Mouse (Mus musculus) stomach, embryonic 16.5 days (tissue): Measurements from ENCODE around the gene Ptpn9. TPM values are rescaled to one million over a fixed set of nuclear protein-coding genes. Genes with fewer than 3 reads are reported as not detected.
A peak's percentile ranks its signal among the peaks of the same experiment; 100 is the strongest.
"Not testable (repeated sequence)": the region's sequence is repeated elsewhere in the genome, so short reads cannot be mapped to it uniquely, and the experiment has no call there.

Source experiments
- ATAC-seq: fragments of 200-750 bp; cut with Nextera tagmentation; 2 replicates; pipeline ENCODE4 v1.8.0; 2017; ENCODE audit warnings: moderate number of reproducible peaks, moderate TSS enrichment; ENCODE audit not compliant: insufficient read depth, low FRiP score
- H3K27ac ChIP-seq: fragments of 300-500 bp; sonication (generic); 2 replicates; pipeline ENCODE4 v1.5.1; 2014; ENCODE audit warnings: low read length
- H3K27me3 ChIP-seq: fragments of 300-500 bp; sonication (generic); 2 replicates; pipeline ENCODE4 v1.6.1; 2014; ENCODE audit warnings: low read length, control low read depth, mixed read lengths; ENCODE audit not compliant: control insufficient read depth, insufficient read depth
- H3K36me3 ChIP-seq: fragments of 300-500 bp; sonication (generic); 2 replicates; pipeline ENCODE4 v1.6.1; 2014; ENCODE audit warnings: low read length; ENCODE audit not compliant: control insufficient read depth, insufficient read depth
- H3K4me1 ChIP-seq: fragments of 300-500 bp; sonication (generic); 2 replicates; pipeline ENCODE4 v1.6.1; 2014; ENCODE audit warnings: low read length, control low read depth, mixed read lengths; ENCODE audit not compliant: control insufficient read depth, insufficient read depth
- H3K4me2 ChIP-seq: fragments of 300-500 bp; sonication (generic); 2 replicates; pipeline ENCODE4 v1.6.1; 2014; ENCODE audit warnings: low read depth, low read length, mixed read lengths
- H3K4me3 ChIP-seq: fragments of 300-500 bp; sonication (generic); replicated peaks from 2 replicates; pipeline ENCODE4 v1.5.1; 2014; ENCODE audit warnings: mild to moderate bottlenecking, low read length
- H3K9ac ChIP-seq: fragments of 300-500 bp; sonication (generic); 2 replicates; pipeline ENCODE4 v1.6.1; 2014; ENCODE audit warnings: low read length
- H3K9me3 ChIP-seq: fragments of 300-500 bp; sonication (generic); replicated peaks from 2 replicates; pipeline ENCODE4 v1.6.1; 2016; ENCODE audit warnings: low read length, control low read depth; ENCODE audit not compliant: control insufficient read depth
- WGBS: fragments of 180-500 bp; shearing (Covaris S2); extraction: QIAGEN DNeasy Blood & Tissue Kit; methylation state at CpG from one replicate; pipeline ENCODE4 v1.1.7; 2014; 5-methylcytosine and 5-hydroxymethylcytosine counted together
- polyA plus RNA-seq: library from polyadenylated mRNA; unstranded; fragments of >200 nt; fragmentation: Nextera tagmentation; extraction: Ambion mirVana; gene quantifications from 2 replicates; pipeline ENCODE4 v1.2.1, GENCODE M21; 2015

The Ptpn9 gene
- polyA plus RNA-seq, 1 experiment from 2014 or later = 15.1 TPM

DNA sequence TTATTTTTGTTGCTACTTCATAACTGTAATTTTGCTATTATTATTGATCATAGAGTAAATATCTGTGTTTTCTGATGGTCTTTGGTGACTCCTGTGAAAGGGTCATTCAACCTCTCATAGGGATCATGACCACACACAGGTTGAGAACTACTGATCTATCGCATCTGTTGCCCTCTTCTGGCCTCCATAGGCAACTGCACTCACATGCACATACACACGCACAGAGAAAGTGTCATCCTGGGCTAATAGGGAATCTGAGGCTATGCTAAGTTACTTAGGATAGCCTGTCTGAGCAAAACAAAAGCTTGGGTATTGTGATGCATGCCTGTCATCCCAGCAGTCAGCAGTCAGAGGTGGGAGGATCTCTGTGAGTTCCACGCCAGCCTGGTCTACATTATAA lies 33.1 kb upstream of the Ptpn9 start:
- Histone ChIP-seq H3K9ac (no peak overlapping the region), H3K27me3 (no peaks in the 10 kb centered on the region), H3K27ac (no peak overlapping the region), H3K4me1 (no peaks in the 10 kb centered on the region), H3K4me3 (no peak overlapping the region), H3K4me2 (no peak overlapping the region), H3K9me3 (no peaks in the 10 kb centered on the region), H3K36me3 (0 out of 2 replicates have a peak, but pooled peaks cover 6% of the 10 kb centered on the region)
- no peak for ATAC-seq
- 97% methylated on average over 3 of the region's 3 CpGs for WGBS

DNA sequence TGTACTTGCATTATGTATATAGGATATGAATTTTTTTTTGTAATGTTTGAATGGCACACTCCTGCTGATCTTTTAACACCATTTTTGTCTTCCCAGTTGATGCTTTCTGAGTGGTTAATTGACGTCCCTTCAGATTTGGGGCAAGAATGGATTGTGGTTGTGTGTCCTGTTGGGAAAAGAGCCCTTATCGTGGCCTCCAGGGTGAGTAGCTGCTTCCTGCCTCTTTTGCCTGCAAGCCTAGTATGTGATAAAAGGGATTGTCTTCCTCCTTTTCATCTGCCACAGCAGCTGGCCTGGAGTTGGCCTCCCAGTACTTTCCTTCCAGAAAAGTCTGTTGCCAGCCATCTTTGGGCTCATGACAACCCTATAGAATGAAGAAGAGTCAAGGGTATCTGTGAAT lies 24.6 kb upstream of the Ptpn9 start:
- Histone ChIP-seq H3K36me3 (no peaks in the 10 kb centered on the region), H3K4me3 (no peak overlapping the region), H3K9me3 (no peaks in the 10 kb centered on the region), H3K9ac (no peak overlapping the region), H3K4me2 (no peak overlapping the region), H3K27me3 (no peaks in the 10 kb centered on the region), H3K4me1 (no peaks in the 10 kb centered on the region), H3K27ac (no peak overlapping the region)
- 69% methylated on average over 2 of the region's 2 CpGs for WGBS
- no peak for ATAC-seq

DNA sequence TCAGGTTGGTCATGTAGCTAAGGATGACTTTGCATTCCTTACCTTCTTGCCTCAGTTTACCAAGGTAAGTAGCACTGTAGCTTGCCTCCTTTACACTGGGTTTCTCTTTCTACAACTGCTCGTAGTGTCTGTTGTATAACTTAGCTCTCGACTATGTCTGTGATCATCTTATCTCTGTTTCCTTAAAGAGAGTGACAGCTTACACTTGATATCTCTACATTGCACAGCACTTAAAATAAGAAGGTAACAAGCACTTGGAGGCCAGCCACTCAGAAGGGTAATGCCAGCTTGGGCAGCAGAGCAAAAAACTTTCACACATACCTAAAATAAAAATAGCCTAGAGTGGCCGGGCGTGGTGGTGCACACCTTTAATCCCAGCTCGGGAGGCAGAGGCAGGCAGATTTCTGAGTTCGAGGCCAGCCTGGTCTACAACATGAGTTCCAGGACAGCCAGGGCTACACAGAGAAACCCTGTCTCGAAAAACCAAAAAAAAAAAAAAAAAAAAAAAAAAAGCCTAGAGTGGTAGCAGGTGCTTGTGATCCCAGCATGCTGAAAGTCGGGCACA lies 20.7 kb upstream of the Ptpn9 start:
- H3K4me3 ChIP-seq = no peak overlapping the region
- WGBS = 85% methylated on average over 8 of the region's 8 CpGs
- H3K4me2 ChIP-seq = no peak overlapping the region
- no peak overlapping the region for H3K27ac ChIP-seq
- no peak for ATAC-seq
- H3K9ac ChIP-seq = no peak overlapping the region
- H3K36me3 ChIP-seq = no peaks in the 10 kb centered on the region
- H3K27me3 ChIP-seq = no peaks in the 10 kb centered on the region
- no peaks in the 10 kb centered on the region for H3K9me3 ChIP-seq
- no peaks in the 10 kb centered on the region for H3K4me1 ChIP-seq

DNA sequence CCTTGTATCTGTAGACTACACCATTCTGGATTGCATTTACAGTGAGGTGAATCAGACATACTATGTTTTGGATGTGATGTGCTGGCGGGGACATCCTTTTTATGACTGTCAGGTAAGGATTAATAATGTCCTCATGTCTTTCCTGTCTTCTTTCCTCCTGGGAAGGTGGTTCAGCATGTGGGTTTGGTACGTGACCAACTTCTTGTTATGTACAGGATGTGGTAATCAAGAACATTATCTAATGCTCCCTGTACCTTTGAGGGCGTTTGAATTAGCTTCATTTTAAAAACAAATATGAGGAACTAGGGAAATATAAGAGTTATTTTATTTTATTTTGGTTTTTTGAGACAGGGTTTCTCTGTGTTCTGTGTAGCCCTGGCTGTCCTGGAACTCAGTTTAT lies 19.5 kb upstream of the Ptpn9 start:
- H3K4me1 ChIP-seq = no peaks in the 10 kb centered on the region
- no peaks in the 10 kb centered on the region for H3K36me3 ChIP-seq
- H3K9ac ChIP-seq = no peak overlapping the region
- ATAC-seq = no peak
- no peak overlapping the region for H3K4me3 ChIP-seq
- H3K27ac ChIP-seq = no peak overlapping the region
- H3K9me3 ChIP-seq = no peaks in the 10 kb centered on the region
- H3K4me2 ChIP-seq = no peak overlapping the region
- no peaks in the 10 kb centered on the region for H3K27me3 ChIP-seq
- 71% methylated on average over 3 of the region's 3 CpGs for WGBS

DNA sequence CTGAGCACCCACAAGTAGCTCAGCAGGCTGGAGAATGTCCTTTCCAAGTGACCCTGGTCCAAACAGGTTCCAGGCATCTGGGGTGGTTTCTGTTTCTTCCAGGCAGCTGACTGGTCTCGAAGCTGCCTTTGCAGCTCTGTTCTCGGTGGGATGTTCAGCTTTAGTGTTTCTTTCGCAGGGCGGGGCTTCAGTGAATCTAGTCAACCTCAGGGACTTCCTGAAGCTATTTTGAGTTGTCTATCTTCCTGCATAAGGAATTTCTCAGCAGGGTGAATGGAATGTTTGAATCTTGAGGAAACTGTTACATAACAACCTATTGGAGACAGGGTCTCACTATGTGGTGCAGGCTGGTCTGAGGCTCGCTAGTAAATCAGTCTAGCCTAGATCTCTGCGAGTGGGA lies 14.5 kb upstream of the Ptpn9 start:
- Histone ChIP-seq H3K27ac (no peak overlapping the region), H3K9me3 (no peaks in the 10 kb centered on the region), H3K4me1 (no peaks in the 10 kb centered on the region), H3K9ac (no peak overlapping the region), H3K4me3 (no peak overlapping the region), H3K4me2 (no peak overlapping the region), H3K36me3 (no peaks in the 10 kb centered on the region), H3K27me3 (no peaks in the 10 kb centered on the region)
- no peak for ATAC-seq
- 91% methylated on average over 6 of the region's 6 CpGs for WGBS

DNA sequence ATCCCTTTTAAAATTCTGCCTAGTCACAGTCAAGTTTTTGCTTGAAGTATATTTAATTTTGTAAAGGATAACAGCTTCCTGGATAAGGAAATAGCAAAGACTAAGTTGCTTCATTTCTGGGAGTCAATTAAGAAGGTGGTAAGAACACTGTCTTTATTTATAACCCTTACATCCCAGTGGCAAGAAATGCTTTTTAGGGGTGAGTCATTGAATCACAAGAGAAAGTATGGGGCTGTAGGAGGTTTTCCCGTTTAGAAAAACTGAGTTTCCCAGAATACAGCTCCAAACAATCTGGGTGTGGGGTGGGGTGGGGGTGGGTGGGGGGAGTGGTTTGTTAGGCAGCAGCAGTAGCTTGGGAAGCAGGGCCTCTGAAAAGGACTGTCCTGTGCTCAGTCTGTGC lies 13.2 kb upstream of the Ptpn9 start:
- Histone ChIP-seq H3K9ac (no peak overlapping the region), H3K27ac (no peak overlapping the region), H3K9me3 (no peaks in the 10 kb centered on the region), H3K36me3 (no peaks in the 10 kb centered on the region), H3K4me2 (no peak overlapping the region), H3K27me3 (no peaks in the 10 kb centered on the region), H3K4me1 (no peaks in the 10 kb centered on the region), H3K4me3 (no peak overlapping the region)
- 62% methylated on average over 1 of the region's 1 CpGs for WGBS
- ATAC-seq = no peak

DNA sequence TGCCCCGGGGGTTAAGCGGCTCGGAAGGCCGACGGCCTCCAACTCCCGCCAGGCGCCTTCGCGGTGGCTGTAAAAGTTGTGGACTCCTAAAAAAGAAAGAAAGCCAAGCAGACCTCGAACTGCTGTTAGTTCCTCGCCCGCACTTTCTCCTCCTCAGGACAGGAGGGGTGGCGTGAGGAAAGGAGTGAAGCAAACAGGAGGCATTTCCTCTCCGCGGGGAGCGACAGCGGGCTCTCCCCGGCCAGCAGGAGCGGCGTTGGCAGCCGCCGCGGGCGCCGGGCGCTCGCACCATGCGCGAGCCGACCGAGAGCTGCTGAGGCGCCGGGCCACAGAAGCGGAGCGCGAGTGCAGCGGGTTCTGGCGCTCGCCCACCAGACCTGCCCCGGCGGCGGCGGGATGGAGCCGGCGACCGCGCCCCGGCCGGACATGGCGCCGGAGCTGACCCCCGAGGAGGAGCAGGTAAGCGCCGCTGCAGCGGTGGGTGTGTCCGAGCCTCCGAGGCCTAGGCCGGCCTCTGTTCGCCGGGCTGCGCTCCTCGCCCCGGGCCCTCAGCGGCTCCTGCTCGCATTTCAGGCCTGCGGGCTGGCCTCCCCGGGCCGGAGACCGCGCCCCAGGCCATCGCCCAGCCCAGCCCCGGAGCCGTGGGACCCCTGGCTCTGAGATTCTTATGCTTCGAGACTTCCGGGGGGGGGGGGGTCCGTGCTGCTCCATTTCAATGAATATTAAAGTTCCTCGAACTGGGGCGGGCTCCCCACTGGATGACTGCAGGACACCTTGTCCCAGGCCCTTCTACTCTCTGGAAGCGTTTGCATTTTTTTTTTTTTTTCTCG lies 690 bp downstream of the Ptpn9 start:
- Histone ChIP-seq H3K36me3 (no peaks in the 10 kb centered on the region), H3K9me3 (no peaks in the 10 kb centered on the region), H3K4me3 (peak overlapping the region; percentile 86), H3K27ac (peak overlapping the region; percentile 96), H3K27me3 (no peaks in the 10 kb centered on the region), H3K4me2 (peak overlapping the region; percentile 81), H3K4me1 (peaks cover 6% of the 10 kb centered on the region), H3K9ac (peak overlapping the region; percentile 99)
- WGBS = under 1% methylated on average over 80 of the region's 80 CpGs
- peak; percentile 73 for ATAC-seq

DNA sequence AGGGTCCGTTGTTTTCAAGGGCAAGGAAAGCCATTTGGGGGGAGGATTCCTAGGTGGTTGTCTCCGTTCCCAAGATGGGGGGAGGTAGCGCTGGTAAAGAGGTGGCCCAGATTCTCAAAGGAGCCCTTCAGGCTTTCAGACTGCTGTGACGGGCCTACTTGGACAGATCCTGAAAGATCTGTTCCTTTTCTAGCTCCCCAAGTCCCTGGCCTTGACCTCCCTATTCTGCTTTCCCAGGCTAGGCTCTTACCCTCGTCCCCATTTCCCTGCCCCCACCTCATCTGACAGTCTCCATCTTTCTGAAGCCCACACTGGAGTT lies 1.3 kb downstream of the Ptpn9 start:
- peak overlapping the region; percentile 81 for H3K4me2 ChIP-seq
- ATAC-seq = no peak
- H3K4me3 ChIP-seq = peak overlapping the region; percentile 86
- peak overlapping the region; percentile 99 for H3K9ac ChIP-seq
- H3K27ac ChIP-seq = peak overlapping the region; percentile 96
- 0% methylated on average over 5 of the region's 5 CpGs for WGBS
- H3K36me3 ChIP-seq = no peaks in the 10 kb centered on the region
- peaks cover 6% of the 10 kb centered on the region for H3K4me1 ChIP-seq
- H3K27me3 ChIP-seq = no peaks in the 10 kb centered on the region
- no peaks in the 10 kb centered on the region for H3K9me3 ChIP-seq

DNA sequence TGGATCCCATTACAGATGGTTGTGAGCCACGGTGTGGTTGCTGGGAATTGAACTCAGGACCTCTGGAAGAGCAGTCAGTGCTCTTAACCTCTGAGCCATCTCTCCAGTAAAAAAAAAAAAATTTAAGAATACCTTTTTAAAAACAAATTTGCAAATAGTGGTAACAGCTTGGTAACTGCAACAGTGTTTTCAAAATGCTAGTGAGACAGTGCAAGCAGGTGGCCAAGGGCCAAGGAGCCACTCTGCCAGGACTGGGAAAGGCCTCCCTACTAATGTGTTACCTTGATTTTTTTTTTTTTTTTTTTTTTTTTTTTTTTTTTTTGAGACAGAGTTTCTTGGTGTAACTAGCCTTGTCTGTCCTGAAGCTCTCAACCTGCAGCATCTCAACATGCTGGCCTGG lies 2.5 kb downstream of the Ptpn9 start:
- H3K36me3 ChIP-seq, H3K9me3 ChIP-seq, H3K9ac ChIP-seq, H3K27ac ChIP-seq, ATAC-seq, H3K4me3 ChIP-seq, H3K4me1 ChIP-seq, H3K27me3 ChIP-seq, H3K4me2 ChIP-seq: not testable (repeated sequence)
- WGBS = 85% methylated on average over 1 of the region's 1 CpGs
